Mouse (Mus musculus) hindbrain, embryonic 12.5 days (tissue): ENCODE measurements around the gene Lenep. TPM values are rescaled to one million over a fixed set of nuclear protein-coding genes. Genes with fewer than 3 reads are reported as not detected.
A peak's percentile ranks its signal among the peaks of the same experiment; 100 is the strongest.

Experiments
- ATAC-seq: fragments of 200-750 bp; cut with Nextera tagmentation; 2 replicates; pipeline ENCODE4 v1.8.0; 2017; ENCODE audit warnings: moderate TSS enrichment; ENCODE audit not compliant: low FRiP score
- H3K27ac ChIP-seq: fragments of 300-500 bp; sonication (generic); 2 replicates; pipeline ENCODE4 v1.5.1; 2016; ENCODE audit warnings: mild to moderate bottlenecking
- H3K27me3 ChIP-seq: fragments of 300-500 bp; sonication (generic); 2 replicates; pipeline ENCODE4 v1.6.1; 2016; ENCODE audit warnings: mild to moderate bottlenecking
- H3K36me3 ChIP-seq: fragments of 300-500 bp; sonication (generic); 2 replicates; pipeline ENCODE4 v1.6.1; 2016; ENCODE audit warnings: mild to moderate bottlenecking
- H3K4me1 ChIP-seq: fragments of 300-500 bp; sonication (generic); 2 replicates; pipeline ENCODE4 v1.6.1; 2016
- H3K4me2 ChIP-seq: fragments of 300-500 bp; sonication (generic); replicated peaks from 2 replicates; pipeline ENCODE4 v1.6.1; 2016; ENCODE audit warnings: mild to moderate bottlenecking
- H3K4me3 ChIP-seq: fragments of 300-500 bp; sonication (generic); 2 replicates; pipeline ENCODE4 v1.5.1; 2016; ENCODE audit warnings: mild to moderate bottlenecking
- H3K9ac ChIP-seq: fragments of 300-500 bp; sonication (generic); 2 replicates; pipeline ENCODE4 v1.6.1; 2016; ENCODE audit warnings: mild to moderate bottlenecking, moderate library complexity
- H3K9me3 ChIP-seq: fragments of 300-500 bp; sonication (generic); replicated peaks from 2 replicates; pipeline ENCODE4 v1.6.1; 2016; ENCODE audit warnings: mild to moderate bottlenecking
- WGBS: fragments of 180-500 bp; shearing (Covaris S2); methylation state at CpG from one replicate; pipeline ENCODE4 v1.1.7; 2016; 5-methylcytosine and 5-hydroxymethylcytosine counted together
- polyA plus RNA-seq: library from polyadenylated mRNA; unstranded; fragments of >200 nt; fragmentation: Nextera tagmentation; extraction: Ambion mirVana; gene quantifications from 2 replicates; pipeline ENCODE4 v1.2.1, GENCODE M21; 2016

Lenep gene
- polyA plus RNA-seq, 1 experiment from 2014 or later: 1.5 TPM

GRCm38 (mm10) chr3:89356029-89356428 lies 46.6 kb downstream of the Lenep start:
- ATAC-seq: no peak
- 70% methylated on average over 9 of the region's 9 CpGs for WGBS
- no peaks in the 10 kb centered on the region for H3K9me3 ChIP-seq

GRCm38 (mm10) chr3:89355512-89355902 lies 47.1 kb downstream of the Lenep start:
- 80% methylated on average over 6 of the region's 6 CpGs for WGBS

More at GRCm38 (mm10) chr3:89356029-89356428, 46.6 kb downstream of the Lenep start:
- Histone ChIP-seq H3K4me2 (no peak overlapping the region), H3K4me1 (no peaks in the 10 kb centered on the region), H3K9ac (no peak overlapping the region), H3K36me3 (no peaks in the 10 kb centered on the region), H3K4me3 (no peak overlapping the region), H3K27me3 (peaks cover 23% of the 10 kb centered on the region; the same call in 1 of the 2 replicates), H3K27ac (no peak overlapping the region)

GRCm38 (mm10) chr3:89354816-89355511 lies 47.6 kb downstream of the Lenep start:
- H3K27me3 ChIP-seq: peaks cover 29% of the 10 kb centered on the region

More at GRCm38 (mm10) chr3:89355512-89355902, 47.1 kb downstream of the Lenep start:
- H3K9me3 ChIP-seq: no peaks in the 10 kb centered on the region
- H3K4me1 ChIP-seq: peaks cover 3% of the 10 kb centered on the region
- H3K27ac ChIP-seq: no peak overlapping the region
- H3K9ac ChIP-seq: no peak overlapping the region
- no peak for ATAC-seq
- H3K4me3 ChIP-seq: no peak overlapping the region
- no peak overlapping the region for H3K4me2 ChIP-seq
- H3K27me3 ChIP-seq: peaks cover 25% of the 10 kb centered on the region
- no peaks in the 10 kb centered on the region for H3K36me3 ChIP-seq

GRCm38 (mm10) chr3:89351271-89351670 lies 51.3 kb downstream of the Lenep start:
- peaks cover 15% of the 10 kb centered on the region for H3K4me1 ChIP-seq
- 69% methylated on average over 5 of the region's 5 CpGs for WGBS
- ATAC-seq: no peak

More at GRCm38 (mm10) chr3:89354816-89355511, 47.6 kb downstream of the Lenep start:
- WGBS: 21% methylated on average over 5 of the region's 5 CpGs
- Histone ChIP-seq H3K27ac (no peak overlapping the region), H3K9ac (no peak overlapping the region), H3K4me2 (no peak overlapping the region), H3K4me3 (no peak overlapping the region), H3K4me1 (peaks cover 8% of the 10 kb centered on the region), H3K9me3 (no peaks in the 10 kb centered on the region), H3K36me3 (no peaks in the 10 kb centered on the region)
- ATAC-seq: peak; percentile 31

More at GRCm38 (mm10) chr3:89351271-89351670, 51.3 kb downstream of the Lenep start:
- no peak overlapping the region for H3K4me3 ChIP-seq
- no peaks in the 10 kb centered on the region for H3K9me3 ChIP-seq
- H3K9ac ChIP-seq: no peak overlapping the region
- peaks cover 42% of the 10 kb centered on the region for H3K27me3 ChIP-seq
- H3K27ac ChIP-seq: no peak overlapping the region
- H3K36me3 ChIP-seq: 0 out of 2 replicates have a peak, but pooled peaks cover 1% of the 10 kb centered on the region
- no peak overlapping the region for H3K4me2 ChIP-seq

Other genes with a start within 250 kb of the Lenep start
- gene Hcn3, start 242.6 kb downstream of the Lenep start, polyA plus RNA-seq: 20.7 and 22.3 TPM in 2 replicates
- gene Clk2, start 238.0 kb downstream of the Lenep start, polyA plus RNA-seq: 38.8 and 44.4 TPM in 2 replicates
- 105 and 107 TPM in 2 replicates for gene Scamp3, start 225.3 kb downstream of the Lenep start, polyA plus RNA-seq
- 33.4 and 34.2 TPM in 2 replicates for gene Fam189b, start 219.7 kb downstream of the Lenep start, polyA plus RNA-seq
- gene Gba, start 199.9 kb downstream of the Lenep start, polyA plus RNA-seq: 50.3 and 51.3 TPM in 2 replicates
- 64.5 and 71.3 TPM in 2 replicates for gene Thbs3, start 187.6 kb downstream of the Lenep start, polyA plus RNA-seq
- gene Mtx1, start 175.7 kb downstream of the Lenep start, polyA plus RNA-seq: 174 and 175 TPM in 2 replicates
- 1.5 and 1.6 TPM in 2 replicates for gene Muc1, start 173.7 kb downstream of the Lenep start, polyA plus RNA-seq
- gene Krtcap2, start 156.8 kb downstream of the Lenep start, polyA plus RNA-seq: 247 and 271 TPM in 2 replicates
- gene Trim46, start 156.5 kb downstream of the Lenep start, polyA plus RNA-seq: 27.2 and 29.6 TPM in 2 replicates
- 63.9 and 86.7 TPM in 2 replicates for gene Dpm3, start 143.4 kb downstream of the Lenep start, polyA plus RNA-seq
- gene Slc50a1, start 132.2 kb downstream of the Lenep start, polyA plus RNA-seq: 44.9 and 46.8 TPM in 2 replicates
- 14.3 and 15.4 TPM in 2 replicates for gene Efna1, start 121.7 kb downstream of the Lenep start, polyA plus RNA-seq
- 21.7 and 22.2 TPM in 2 replicates for gene Efna3, start 79.8 kb downstream of the Lenep start, polyA plus RNA-seq
- 20.5 and 21.4 TPM in 2 replicates for gene Efna4, start 64.8 kb downstream of the Lenep start, polyA plus RNA-seq
- gene Adam15, start 52.8 kb downstream of the Lenep start, polyA plus RNA-seq: 40.3 and 41.9 TPM in 2 replicates
- gene Dcst2, start 40.8 kb downstream of the Lenep start, polyA plus RNA-seq: 0.12 and 0.29 TPM in 2 replicates
- gene Dcst1, start 37.5 kb downstream of the Lenep start, polyA plus RNA-seq: 0.71 and 0.76 TPM in 2 replicates
- gene Zbtb7b, start 8.0 kb downstream of the Lenep start, polyA plus RNA-seq: 0.74 and 0.80 TPM in 2 replicates
- gene Flad1, start 9.1 kb upstream of the Lenep start, polyA plus RNA-seq: 36.1 and 36.9 TPM in 2 replicates
- 249 and 274 TPM in 2 replicates for gene Cks1b, start 15.6 kb upstream of the Lenep start, polyA plus RNA-seq
- 54.8 and 61.2 TPM in 2 replicates for gene Shc1, start 15.7 kb upstream of the Lenep start, polyA plus RNA-seq
- gene Pygo2, start 27.4 kb upstream of the Lenep start, polyA plus RNA-seq: 63.8 and 66.1 TPM in 2 replicates
- gene Pbxip1, start 33.9 kb upstream of the Lenep start, polyA plus RNA-seq: 25.3 and 26.2 TPM in 2 replicates
- gene Pmvk, start 51.7 kb upstream of the Lenep start, polyA plus RNA-seq: 73.5 and 74.5 TPM in 2 replicates
- gene Kcnn3, start 117.4 kb upstream of the Lenep start, polyA plus RNA-seq: 4.0 and 4.2 TPM in 2 replicates